11 mouse cellular contexts compared by ENCODE assay signal in the genomic region with DNA sequence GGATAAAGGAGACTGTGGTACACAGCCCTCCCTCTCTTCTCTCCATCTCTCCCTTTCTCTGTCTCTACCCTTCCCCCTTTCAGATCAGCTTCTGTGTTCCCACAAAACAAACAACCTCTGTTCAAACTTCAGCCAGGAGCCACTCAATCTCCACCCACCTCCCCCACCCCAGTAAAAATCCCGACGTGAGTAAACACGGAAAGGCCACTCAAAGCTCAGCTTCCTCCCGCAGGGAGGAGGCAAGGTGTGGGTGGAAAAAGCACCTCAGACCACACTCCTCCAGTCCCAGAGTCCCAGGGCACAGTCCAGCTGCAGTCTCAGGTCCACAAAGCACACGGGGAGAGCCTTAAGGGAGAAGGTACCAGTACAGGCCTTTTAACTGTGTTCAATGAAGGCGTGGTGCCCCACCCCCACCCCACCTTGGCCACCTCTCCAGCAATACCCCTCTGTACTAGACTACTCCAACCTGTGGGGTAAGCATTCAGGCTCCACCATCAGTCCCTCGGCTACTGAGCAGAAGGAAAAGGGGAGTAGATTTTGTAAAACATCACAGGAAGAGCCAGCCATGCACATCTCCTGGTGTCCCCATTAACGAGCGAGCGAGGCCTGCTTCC. TPM values are rescaled to one million over a fixed set of nuclear protein-coding genes. Genes with fewer than 3 reads are reported as not detected.
DNase-seq lines count a peak whose midpoint lies in the region; ATAC-seq and TF ChIP-seq lines count a peak whose summit lies in the region.
"Had no signal": no experiment of that assay in that cellular context is flagged by ENCODE, and none has a peak within 500 bp of the region (broad histone marks: within the 10 kb centered on the region; RNA-seq: fewer than 3 reads in every experiment).

No protein-coding gene starts in this region.

- peaks cover 99% of the 10 kb centered on the region for H3K4me1 ChIP-seq in E14TG2a.4 (replicated peaks; ENCODE audit: low read depth, low read length)
- peaks cover 11% of the 10 kb centered on the region for H3K4me1 ChIP-seq in cortical plate, adult 2 months (ENCODE audit: control insufficient read depth, insufficient read depth, low read length)
- H3K4me1 ChIP-seq in liver, postnatal 0 days (ENCODE audit: insufficient read depth): peaks cover 35% of the 10 kb centered on the region
- peaks cover 20% of the 10 kb centered on the region for H3K4me1 ChIP-seq in hindbrain, postnatal 0 days (ENCODE audit: insufficient read depth, low read length)

- H3K4me3 ChIP-seq in E14TG2a.4 (replicated peaks; ENCODE audit: low read length): peak overlapping the region; percentile 48
- no peak overlapping the region for H3K4me3 ChIP-seq in cortical plate, adult 2 months (ENCODE audit: insufficient read depth, low read length)
- H3K4me3 ChIP-seq in liver, postnatal 0 days (ENCODE audit: low read depth, low read length): no peak overlapping the region
- no peak overlapping the region for H3K4me3 ChIP-seq in hindbrain, postnatal 0 days (ENCODE audit: low read length)
- H3K4me3 ChIP-seq: heart, embryonic 13.5 days; midbrain, embryonic 15.5 days had no signal

- H3K9me3 ChIP-seq in E14TG2a.4 (ENCODE audit: low read length): no peaks in the 10 kb centered on the region
- H3K9me3 ChIP-seq in liver, postnatal 0 days (ENCODE audit: low read length): no peaks in the 10 kb centered on the region
- no peaks in the 10 kb centered on the region for H3K9me3 ChIP-seq in hindbrain, postnatal 0 days (ENCODE audit: low read length)
- H3K9me3 ChIP-seq: heart, embryonic 13.5 days; midbrain, embryonic 15.5 days had no signal

- no peaks in the 10 kb centered on the region for H3K27me3 ChIP-seq in E14TG2a.4 (ENCODE audit: insufficient read depth, low read length)
- H3K27me3 ChIP-seq in liver, postnatal 0 days (ENCODE audit: insufficient read depth, low read length): no peaks in the 10 kb centered on the region
- no peaks in the 10 kb centered on the region for H3K27me3 ChIP-seq in hindbrain, postnatal 0 days (ENCODE audit: insufficient read depth, low read length)
- H3K27me3 ChIP-seq: heart, embryonic 13.5 days; midbrain, embryonic 15.5 days had no signal

- peak; percentile 52 for DNase-seq in kidney, postnatal 14 days
- peak; percentile 55 for DNase-seq in liver, postnatal 0 days
- DNase-seq in hindbrain, postnatal 0 days (ENCODE audit: low spot score): no peak
- no peak for DNase-seq in right cerebral cortex, adult 18-20 months
- DNase-seq: adrenal gland, postnatal 25 days; thymus, adult 2 months had no signal

- peak overlapping the region; percentile 45 for H3K4me2 ChIP-seq in liver, postnatal 0 days (ENCODE audit: low read depth, low read length)
- H3K4me2 ChIP-seq in hindbrain, postnatal 0 days (ENCODE audit: low read depth, low read length): no peak overlapping the region
- H3K4me2 ChIP-seq: heart, embryonic 13.5 days; midbrain, embryonic 15.5 days had no signal

- WGBS in liver, postnatal 0 days (ENCODE audit: insufficient replicate concordance): 47% methylated on average over 10 of the region's 10 CpGs
- WGBS in hindbrain, postnatal 0 days: 58% methylated on average over 10 of the region's 10 CpGs

- H3K9ac ChIP-seq in liver, postnatal 0 days (replicated peaks): no peak overlapping the region
- H3K9ac ChIP-seq in hindbrain, postnatal 0 days (replicated peaks; ENCODE audit: low read length): no peak overlapping the region
- H3K9ac ChIP-seq: heart, embryonic 13.5 days; midbrain, embryonic 15.5 days had no signal

- no peak for TF ChIP-seq POLR2A in cortical plate, adult 2 months (IDR thresholded peaks at IDR 0.05; ENCODE audit: extremely low read depth, insufficient read depth, low read length)

- H3K27ac ChIP-seq in cortical plate, adult 2 months (ENCODE audit: insufficient read depth, low read length): peak overlapping the region; percentile 14; the same call in 1 of the 2 replicates
- peak overlapping the region; percentile 69 for H3K27ac ChIP-seq in liver, postnatal 0 days (ENCODE audit: low read depth)
- no peak overlapping the region for H3K27ac ChIP-seq in hindbrain, postnatal 0 days
- H3K27ac ChIP-seq: heart, embryonic 13.5 days; midbrain, embryonic 15.5 days had no signal

- TF ChIP-seq EP300 in liver, postnatal 0 days (IDR thresholded peaks at IDR 0.05; ENCODE audit: low read depth): peak; percentile 48; the same call in 1 of the 2 replicates

- no peaks in the 10 kb centered on the region for H3K36me3 ChIP-seq in E14TG2a.4 (ENCODE audit: insufficient read depth, low read length)
- H3K36me3 ChIP-seq in liver, postnatal 0 days (replicated peaks; ENCODE audit: insufficient read depth, low read length): no peaks in the 10 kb centered on the region
- no peaks in the 10 kb centered on the region for H3K36me3 ChIP-seq in hindbrain, postnatal 0 days (ENCODE audit: insufficient read depth, low read length)
- H3K36me3 ChIP-seq: heart, embryonic 13.5 days; midbrain, embryonic 15.5 days had no signal

- ATAC-seq in liver, postnatal 0 days: peak; percentile 84
- ATAC-seq in hindbrain, postnatal 0 days: no peak
- ATAC-seq in monocyte, adult 5-6 weeks (replicated peaks; ENCODE audit: insufficient number of reproducible peaks, low FRiP score, low TSS enrichment, poor library complexity, severe bottlenecking): no peak
- ATAC-seq: midbrain, embryonic 15.5 days had no signal

- TF ChIP-seq CTCF in E14TG2a.4 (conservative IDR thresholded peaks at IDR 0.05; ENCODE audit: low read length): no peak
- TF ChIP-seq CTCF in cortical plate, adult 2 months (IDR thresholded peaks at IDR 0.05; ENCODE audit: extremely low read depth, insufficient read depth, low read length): no peak
- no peak for TF ChIP-seq CTCF in liver, postnatal 0 days (IDR thresholded peaks at IDR 0.05; ENCODE audit: low read depth)
- no peak for TF ChIP-seq CTCF in hindbrain, postnatal 0 days (IDR thresholded peaks at IDR 0.05; ENCODE audit: low read depth)

RNA-seq across cellular contexts. Expression of a gene that starts 53.1 kb away (rescaled TPM):
- polyA plus RNA-seq in cortical plate, adult 2 months (2012; rRNA removed): 8.1 and 8.7 TPM in 2 replicates
- 3.8 and 4.6 TPM in 2 replicates for polyA plus RNA-seq in liver, postnatal 0 days (2015; fragmentation: Nextera tagmentation; extraction: Ambion mirVana)
- 30.1 and 32.4 TPM in 2 replicates for total RNA-seq in hindbrain, postnatal 0 days (2014; rRNA removed)
- 20.7 and 21.6 TPM in 2 replicates for polyA plus RNA-seq in hindbrain, postnatal 0 days (2015; fragmentation: Nextera tagmentation; extraction: Ambion mirVana)
- total RNA-seq in monocyte, adult 5-6 weeks (2017): 99.1 to 119 TPM (median 107 TPM) in 3 replicates

Comparison
In these comparisons a context has a peak if more than half of its experiments do, and no peak if none do; other contexts are left out.
1. DNase-seq: peak in kidney, postnatal 14 days (single experiment) and liver, postnatal 0 days (single experiment); none in hindbrain, postnatal 0 days (single experiment) and right cerebral cortex, adult 18-20 months (single experiment).